Comparison of ENCODE assay signal across 8 mouse cellular contexts in genomic region chr19:33268044-33268443, GRCm38 (mm10).
DNase-seq lines count a peak whose midpoint lies in the region; ATAC-seq and TF ChIP-seq lines count a peak whose summit lies in the region.

No protein-coding gene starts in this region.

- dilution Hi-C loops in CH12.LX (cut with MboI; ENCODE audit: extremely low pct_ligation_motif_present, extremely low pct_unique_long_range_greater_than_20kb, low sequenced_read_pairs) = no loop called here

- H3K4me2 ChIP-seq in CH12.LX (ENCODE audit: insufficient read depth, low read depth, poor library complexity, severe bottlenecking) = no peak overlapping the region

- 0 out of 4 replicates have a peak, but pooled peaks cover 0 to 4% of the 10 kb centered on the region in 2 experiments for H3K4me1 ChIP-seq in CH12.LX (ENCODE audit: control insufficient read depth in 1 of 2, insufficient read depth in 2 of 2)
- no peaks in the 10 kb centered on the region for H3K4me1 ChIP-seq in bone marrow, adult 2 months (ENCODE audit: control insufficient read depth, insufficient read depth, low read length)
- H3K4me1 ChIP-seq in small intestine, adult 2 months (ENCODE audit: control insufficient read depth, insufficient read depth, insufficient read length, low read length) = peaks cover 2% of the 10 kb centered on the region; the same call in 1 of the 2 replicates
- no peaks in the 10 kb centered on the region for H3K4me1 ChIP-seq in hindbrain, embryonic 10.5 days (replicated peaks)

- peak; percentile 31 for TF ChIP-seq RAD21 in CH12.LX (IDR thresholded peaks at IDR 0.05; ENCODE audit: low read depth, low read length)

- H3K4me3 ChIP-seq in CH12.LX (replicated peaks in 1 of 3; ENCODE audit: low read depth in 2 of 3, low read length in 2 of 3, poor library complexity in 1 of 3) = no peak overlapping the region
- H3K4me3 ChIP-seq in bone marrow, adult 2 months (replicated peaks; ENCODE audit: control insufficient read depth, low read depth, low read length) = no peak overlapping the region
- no peak overlapping the region for H3K4me3 ChIP-seq in small intestine, adult 2 months (ENCODE audit: low read depth, low read length)
- no peak overlapping the region for H3K4me3 ChIP-seq in hindbrain, embryonic 10.5 days

- no peaks in the 10 kb centered on the region for H3K27me3 ChIP-seq in CH12.LX (replicated peaks)
- H3K27me3 ChIP-seq in small intestine, adult 2 months (ENCODE audit: control insufficient read depth, insufficient read depth, low read length) = no peaks in the 10 kb centered on the region
- no peaks in the 10 kb centered on the region for H3K27me3 ChIP-seq in hindbrain, embryonic 10.5 days (ENCODE audit: insufficient read depth, poor library complexity, severe bottlenecking)

- no peaks in the 10 kb centered on the region for H3K36me3 ChIP-seq in CH12.LX (replicated peaks in 1 of 2; ENCODE audit: control insufficient read depth in 1 of 2, insufficient read depth in 1 of 2, low read length in 1 of 2)
- H3K36me3 ChIP-seq in small intestine, adult 2 months (ENCODE audit: control insufficient read depth, insufficient read depth, low read length) = no peaks in the 10 kb centered on the region
- H3K36me3 ChIP-seq in hindbrain, embryonic 10.5 days = no peaks in the 10 kb centered on the region

- H3K9ac ChIP-seq in CH12.LX (ENCODE audit: insufficient read depth, low read depth) = no peak overlapping the region

- in situ Hi-C loops in CH12.LX (cut with MboI; ENCODE audit: low pct_ligation_motif_present, low pct_unique_long_range_greater_than_20kb, low sequenced_read_pairs) = no loop called here

- no peaks in the 10 kb centered on the region for H3K79me2 ChIP-seq in CH12.LX (replicated peaks; ENCODE audit: control insufficient read depth, extremely low read depth, insufficient read depth, poor library complexity, severe bottlenecking)

- TF ChIP-seq CTCF in CH12.LX (conservative IDR thresholded peaks at IDR 0.05 in 1 of 2, IDR thresholded peaks at IDR 0.05 in 1 of 2; ENCODE audit: low read depth in 2 of 2, low read length in 2 of 2) = peak; percentile 74 to 90
- peak; percentile 78 for TF ChIP-seq CTCF in bone marrow, adult 2 months (IDR thresholded peaks at IDR 0.05; ENCODE audit: control insufficient read depth, insufficient read depth, low read length)
- TF ChIP-seq CTCF in small intestine, adult 2 months (IDR thresholded peaks at IDR 0.05; ENCODE audit: extremely low read depth, insufficient read length, insufficient replicate concordance, low read depth, low read length) = peak; percentile 53; the same call in 1 of the 2 replicates

- H3K27ac ChIP-seq in CH12.LX (ENCODE audit: insufficient read depth, low read depth) = no peak overlapping the region
- no peak overlapping the region for H3K27ac ChIP-seq in bone marrow, adult 2 months (ENCODE audit: control insufficient read depth, insufficient read depth, low read depth, low read length, poor library complexity)
- H3K27ac ChIP-seq in small intestine, adult 2 months (ENCODE audit: insufficient read depth, low read depth, low read length) = no peak overlapping the region
- no peak overlapping the region for H3K27ac ChIP-seq in hindbrain, embryonic 10.5 days

- no peak for ATAC-seq in frontal cortex, adult (ENCODE audit: low TSS enrichment)

- WGBS in bone marrow, adult 2 months = 80% methylated on average over 14 of the region's 14 CpGs
- 91% methylated on average over 14 of the region's 14 CpGs for WGBS in small intestine, adult 2 months
- 79% methylated on average over 14 of the region's 14 CpGs for WGBS in hindbrain, embryonic 10.5 days

- no peak for TF ChIP-seq POLR2A in CH12.LX (IDR thresholded peaks at IDR 0.05; ENCODE audit: low read depth, low read length)
- TF ChIP-seq POLR2A in bone marrow, adult 2 months (IDR thresholded peaks at IDR 0.05; ENCODE audit: borderline replicate concordance, control insufficient read depth, low read depth, low read length) = 0 out of 2 replicates have a peak, but pooled peaks have one; percentile 13
- no peak for TF ChIP-seq POLR2A in small intestine, adult 2 months (IDR thresholded peaks at IDR 0.05; ENCODE audit: low read depth, low read length)

- no peaks in the 10 kb centered on the region for H3K9me3 ChIP-seq in CH12.LX (replicated peaks; ENCODE audit: low read length)
- no peaks in the 10 kb centered on the region for H3K9me3 ChIP-seq in hindbrain, embryonic 10.5 days

- DNase-seq in heart, postnatal 4 days = peak; percentile 21
- no peak for DNase-seq in heart, adult 9 months (ENCODE audit: low spot score in 2 of 2)
- peak; percentile 43 for DNase-seq in CH12.LX (ENCODE audit: extremely low read depth)
- DNase-seq in hindbrain, embryonic 10.5 days (ENCODE audit: low spot score) = no peak
- DNase-seq in heart, postnatal 25 days (ENCODE audit: low spot score) = no peak

- intact Hi-C loops in heart, postnatal 25 days (cut with DNase I) = no loop called here

- TF ChIP-seq EP300 in CH12.LX (IDR thresholded peaks at IDR 0.05; ENCODE audit: low read length) = peak; percentile 21; the same call in 1 of the 2 replicates

TF ChIP-seq in CH12.LX, 34 proteins besides CTCF, POLR2A, EP300 and RAD21:
- no peak for TF ChIP-seq ZMIZ1 (IDR thresholded peaks at IDR 0.05; ENCODE audit: low read depth, low read length)
- no peak for TF ChIP-seq MYC (IDR thresholded peaks at IDR 0.05; ENCODE audit: low read depth, low read length)
- no peak for TF ChIP-seq JUND (conservative IDR thresholded peaks at IDR 0.05; ENCODE audit: low read depth, low read length)
- TF ChIP-seq SMC3 (IDR thresholded peaks at IDR 0.05; ENCODE audit: low read depth, low read length) = peak; percentile 60
- no peak for TF ChIP-seq ZC3H11A (IDR thresholded peaks at IDR 0.05; ENCODE audit: low read depth, low read length)
- TF ChIP-seq KAT2A (IDR thresholded peaks at IDR 0.05; ENCODE audit: insufficient replicate concordance, low read length) = no peak
- TF ChIP-seq MAX (IDR thresholded peaks at IDR 0.05; ENCODE audit: low read length) = 0 out of 2 replicates have a peak, but pooled peaks have one; percentile 24

Comparison
In these comparisons a context has a peak if more than half of its experiments do, and no peak if none do; other contexts are left out.
1. DNase-seq: peak in heart, postnatal 4 days (single experiment) and CH12.LX (single experiment); none in heart, adult 9 months (0 of 2), hindbrain, embryonic 10.5 days (single experiment) and heart, postnatal 25 days (single experiment).
2. Peak in every context shown above with its lines, with median percentiles within 50 percentile points of each other: CTCF ChIP-seq.